17 mouse cellular contexts compared by ENCODE assay signal in the genomic region with DNA sequence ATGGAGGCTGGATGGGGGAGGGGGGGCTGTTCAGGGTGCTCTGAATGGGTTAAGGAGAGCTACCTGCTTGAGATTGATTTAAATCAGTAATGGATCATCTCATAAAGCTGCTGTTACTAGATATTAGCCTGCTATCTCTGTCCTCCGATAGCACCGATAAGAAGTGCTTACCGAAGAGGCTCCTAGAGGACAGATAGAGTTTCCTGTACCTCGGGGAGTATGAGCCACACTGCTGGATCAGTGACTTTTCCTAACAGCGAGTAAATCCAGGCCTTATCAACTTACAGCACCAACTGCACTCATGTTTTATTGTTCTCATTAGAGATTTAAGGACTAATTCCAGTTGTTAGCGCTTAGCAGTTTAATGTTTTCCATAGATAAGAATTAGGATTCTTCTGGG.
"Had no signal": no experiment of that assay in that cellular context is flagged by ENCODE, and none has a peak within 500 bp of the region (broad histone marks: within the 10 kb centered on the region; RNA-seq: fewer than 3 reads in every experiment).

No protein-coding gene starts in this region.

- H3K27me3 ChIP-seq: liver, embryonic 13.5 days; lung, embryonic 15.5 days; megakaryocyte, embryonic 14.5 days; midbrain, embryonic 13.5 days; neural tube, embryonic 12.5 days had no signal

- DNase-seq: kidney, postnatal 36 days; liver; liver, embryonic 13.5 days; liver, postnatal 0 days; lung, postnatal 14 days; right cerebral cortex, adult 18-20 months; right cerebral cortex, postnatal 25 days; thymus, postnatal 36 days had no signal

- H3K36me3 ChIP-seq: liver, embryonic 13.5 days; lung, embryonic 15.5 days; midbrain, embryonic 13.5 days; neural tube, embryonic 12.5 days had no signal

- H3K4me1 ChIP-seq: liver, embryonic 13.5 days; lung, embryonic 15.5 days; megakaryocyte, embryonic 14.5 days; neural tube, embryonic 12.5 days had no signal

- ATAC-seq: inflammation-experienced regulatory T-cells, adult 6 months; intestine, postnatal 0 days; liver, postnatal 0 days; midbrain, embryonic 13.5 days had no signal

- H3K4me2 ChIP-seq: liver, embryonic 13.5 days; lung, embryonic 15.5 days; midbrain, embryonic 13.5 days; neural tube, embryonic 12.5 days had no signal

- H3K4me3 ChIP-seq: layer of hippocampus, adult 2 months; liver, embryonic 13.5 days; lung, embryonic 15.5 days; megakaryocyte, embryonic 14.5 days; midbrain, embryonic 13.5 days; myocyte; neural tube, embryonic 12.5 days had no signal

- H3K9me3 ChIP-seq: liver, embryonic 13.5 days; lung, embryonic 15.5 days; midbrain, embryonic 13.5 days; neural tube, embryonic 12.5 days had no signal

- H3K27ac ChIP-seq: layer of hippocampus, adult 2 months; liver, embryonic 13.5 days; lung, embryonic 15.5 days; macrophage; midbrain, embryonic 13.5 days; neural tube, embryonic 12.5 days had no signal

- H3K9ac ChIP-seq: liver, embryonic 13.5 days; liver, postnatal 0 days; lung, embryonic 15.5 days; midbrain, embryonic 13.5 days; neural tube, embryonic 12.5 days had no signal
